Mouse (Mus musculus) midbrain, postnatal 0 days (tissue): ENCODE data around the gene Zyg11b. TPM values are rescaled to one million over a fixed set of nuclear protein-coding genes. Genes with fewer than 3 reads are reported as not detected.

ENCODE experiments used
- ATAC-seq: fragments of 200-750 bp; cut with Nextera tagmentation; 2 replicates; pipeline ENCODE4 v1.8.0; 2017; ENCODE audit warnings: moderate number of reproducible peaks, mild to moderate bottlenecking, moderate TSS enrichment, moderate library complexity; ENCODE audit not compliant: low FRiP score
- DNase-seq: peaks from one replicate; pipeline ENCODE4 v3.0.0-alpha.2; 2015; ENCODE audit warnings: low spot score
- H3K27ac ChIP-seq: fragments of 300-500 bp; sonication (generic); 2 replicates; pipeline ENCODE4 v1.5.1; 2014; ENCODE audit warnings: low read depth, mild to moderate bottlenecking, low read length, mixed read lengths
- H3K27me3 ChIP-seq: fragments of 300-500 bp; sonication (generic); 2 replicates; pipeline ENCODE4 v1.6.1; 2014; ENCODE audit warnings: low read length, control low read depth, mixed read lengths; ENCODE audit not compliant: insufficient read depth
- H3K36me3 ChIP-seq: fragments of 300-500 bp; sonication (generic); 2 replicates; pipeline ENCODE4 v1.6.1; 2014; ENCODE audit warnings: low read length, control low read depth, mixed read lengths; ENCODE audit not compliant: insufficient read depth
- H3K4me1 ChIP-seq: fragments of 300-500 bp; sonication (generic); 2 replicates; pipeline ENCODE4 v1.6.1; 2014; ENCODE audit warnings: mild to moderate bottlenecking, control low read depth, antibody characterized with exemption, low read length, mixed read lengths; ENCODE audit not compliant: insufficient read depth
- H3K4me2 ChIP-seq: fragments of 300-500 bp; sonication (generic); 2 replicates; pipeline ENCODE4 v1.6.1; 2014; ENCODE audit warnings: low read depth, mild to moderate bottlenecking, low read length, mixed read lengths; ENCODE audit not compliant: poor library complexity, severe bottlenecking
- H3K4me3 ChIP-seq: fragments of 300-500 bp; sonication (generic); 2 replicates; pipeline ENCODE4 v1.5.1; 2014; ENCODE audit warnings: low read depth, mild to moderate bottlenecking, low read length, moderate library complexity
- H3K9ac ChIP-seq: fragments of 300-500 bp; sonication (generic); replicated peaks from 2 replicates; pipeline ENCODE4 v1.6.1; 2014; ENCODE audit warnings: mild to moderate bottlenecking, low read length, moderate library complexity, mixed read lengths; ENCODE audit not compliant: poor library complexity, severe bottlenecking
- H3K9me3 ChIP-seq: fragments of 300-500 bp; sonication (generic); 2 replicates; pipeline ENCODE4 v1.6.1; 2016; ENCODE audit warnings: low read length, control low read depth
- CTCF ChIP-seq: IDR thresholded peaks from 2 replicates; pipeline ENCODE4 v1.5.1; 2016; ENCODE audit warnings: antibody characterized with exemption, mild to moderate bottlenecking
- WGBS: fragments of 180-500 bp; shearing (Covaris S2); extraction: QIAGEN DNeasy Blood & Tissue Kit; methylation state at CpG from one replicate; pipeline ENCODE4 v1.1.7; 2014; 5-methylcytosine and 5-hydroxymethylcytosine counted together
- polyA plus RNA-seq: library from polyadenylated mRNA; unstranded; fragments of >200 nt; fragmentation: Nextera tagmentation; extraction: Ambion mirVana; gene quantifications from 2 replicates; pipeline ENCODE4 v1.2.1, GENCODE M21; 2015
- total RNA-seq: library from RNA; depleted of rRNA; stranded (reverse); fragments of >200 nt; gene quantifications from 2 replicates; pipeline ENCODE4 v1.2.3, GENCODE M21; 2014

The Zyg11b gene
- total and polyA plus RNA-seq, 2 experiments from 2014 or later = 26.0 to 131 TPM

DNA sequence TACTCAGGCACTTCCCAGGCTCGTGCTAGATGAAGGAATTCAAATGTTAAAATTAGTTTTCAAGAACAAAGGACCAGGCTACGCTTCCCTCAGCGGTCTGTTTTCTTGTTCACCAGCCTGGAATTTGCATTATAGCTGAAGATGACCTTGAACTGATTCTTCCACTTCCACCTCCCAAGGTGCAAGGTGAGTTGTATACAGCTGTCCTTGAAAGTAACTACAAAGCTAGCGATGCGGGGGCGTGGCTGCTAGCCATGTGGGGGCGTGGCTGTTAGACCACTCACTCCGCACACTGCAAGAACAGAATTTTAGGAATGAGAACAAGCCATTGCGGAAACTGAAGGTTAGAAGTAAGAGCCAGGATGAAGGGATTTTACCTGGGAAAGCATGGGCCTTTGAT, 81.9 kb downstream of the Zyg11b start:
- H3K27ac ChIP-seq = no peak overlapping the region
- ATAC-seq = no peak
- TF ChIP-seq CTCF = no peak
- H3K4me3 ChIP-seq = no peak overlapping the region
- no peak overlapping the region for H3K9ac ChIP-seq
- H3K4me1 ChIP-seq = no peaks in the 10 kb centered on the region
- peaks cover 12% of the 10 kb centered on the region for H3K27me3 ChIP-seq
- no peak for DNase-seq
- WGBS = 15% methylated on average over 9 of the region's 9 CpGs
- no peaks in the 10 kb centered on the region for H3K9me3 ChIP-seq
- H3K4me2 ChIP-seq = no peak overlapping the region
- no peaks in the 10 kb centered on the region for H3K36me3 ChIP-seq

DNA sequence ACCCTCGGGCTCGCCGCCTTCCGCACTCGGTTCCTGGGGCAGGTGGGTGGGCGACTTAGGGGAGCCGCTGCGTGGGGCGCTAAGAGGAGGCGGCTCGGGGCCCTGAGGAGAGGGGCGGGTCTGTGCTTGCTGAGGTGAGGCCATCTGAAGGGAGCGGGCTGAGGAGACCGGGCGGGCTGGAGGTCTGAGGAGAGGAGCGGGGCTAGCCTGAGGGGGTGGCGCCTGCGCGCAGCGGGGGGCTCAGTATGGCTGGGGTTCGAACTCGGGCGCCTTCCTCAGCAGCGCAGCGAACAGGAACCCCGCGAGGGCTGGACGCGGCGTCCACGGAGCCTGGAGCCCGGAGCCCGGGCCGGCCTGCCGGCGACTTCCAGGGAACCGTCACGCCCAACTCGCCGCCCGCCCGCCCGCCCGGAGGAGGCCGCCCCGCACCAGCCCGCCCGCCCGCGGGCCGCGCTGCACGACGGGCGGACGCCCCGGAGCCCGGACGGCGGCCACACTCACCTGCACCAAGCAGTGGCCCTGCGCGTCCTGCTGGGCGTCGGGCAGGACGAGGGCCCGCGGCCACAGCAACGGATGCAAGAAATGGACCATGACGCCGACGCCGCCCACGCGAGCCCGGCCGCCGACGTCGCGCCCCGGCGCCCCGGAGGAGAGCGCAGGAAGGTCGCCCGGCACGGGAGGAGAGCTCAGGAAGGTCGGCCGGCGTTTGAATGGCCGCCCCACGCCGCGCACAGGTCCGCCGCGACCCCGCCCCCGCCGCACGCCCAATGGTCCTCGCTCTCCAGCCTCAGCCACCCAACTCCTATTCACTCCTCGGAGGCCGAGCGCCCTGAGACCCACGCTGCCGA, 83.3 kb downstream of the Zyg11b start, which contains the start of gene Zyg11a:
Gene Zyg11a (minus strand): TSS at position 717 of the 848 bp plus-strand sequence.
- H3K27ac ChIP-seq = no peak within 1 kb of the TSS
- H3K27me3 ChIP-seq = peaks cover 12% of the 10 kb centered on the region
- 1% methylated on average over 78 of the region's 107 CpGs for WGBS
- no peaks in the 10 kb centered on the region for H3K9me3 ChIP-seq
- H3K36me3 ChIP-seq = no peaks in the 10 kb centered on the region
- peak within 1 kb of the TSS; percentile 30 for H3K4me3 ChIP-seq
- DNase-seq (no peak), ATAC-seq (no peak)
- no peak within 1 kb of the TSS for H3K9ac ChIP-seq
- TF ChIP-seq CTCF = no peak
- H3K4me2 ChIP-seq = peak within 1 kb of the TSS; percentile 39
- no peaks in the 10 kb centered on the region for H3K4me1 ChIP-seq

DNA sequence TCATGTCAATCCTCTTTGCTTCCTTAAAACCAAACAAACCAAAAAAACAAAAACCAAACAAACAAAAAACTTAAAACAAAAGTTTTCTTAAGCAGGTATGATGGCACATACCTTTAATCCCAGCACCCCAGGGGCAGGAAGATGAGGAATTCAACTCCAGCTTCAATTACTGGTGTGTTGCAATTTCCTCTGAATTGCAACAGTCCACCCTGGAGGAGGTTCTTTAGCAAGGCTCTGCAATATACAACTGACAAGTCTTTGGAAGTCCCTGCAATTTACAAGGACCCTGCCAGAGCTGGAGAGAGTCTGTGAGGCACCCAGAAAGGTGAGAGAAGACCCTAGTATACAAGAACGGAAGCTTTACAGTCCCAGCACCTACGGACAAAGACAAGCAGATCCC, 87.9 kb downstream of the Zyg11b start:
- DNase-seq = no peak
- no peak for ATAC-seq
- Histone ChIP-seq H3K4me2 (no peak overlapping the region), H3K27ac (no peak overlapping the region), H3K4me1 (no peaks in the 10 kb centered on the region), H3K9me3 (no peaks in the 10 kb centered on the region), H3K9ac (no peak overlapping the region), H3K4me3 (no peak overlapping the region), H3K27me3 (peaks cover 4% of the 10 kb centered on the region), H3K36me3 (no peaks in the 10 kb centered on the region)
- WGBS = 86% methylated on average over 2 of the region's 2 CpGs
- no peak for TF ChIP-seq CTCF

DNA sequence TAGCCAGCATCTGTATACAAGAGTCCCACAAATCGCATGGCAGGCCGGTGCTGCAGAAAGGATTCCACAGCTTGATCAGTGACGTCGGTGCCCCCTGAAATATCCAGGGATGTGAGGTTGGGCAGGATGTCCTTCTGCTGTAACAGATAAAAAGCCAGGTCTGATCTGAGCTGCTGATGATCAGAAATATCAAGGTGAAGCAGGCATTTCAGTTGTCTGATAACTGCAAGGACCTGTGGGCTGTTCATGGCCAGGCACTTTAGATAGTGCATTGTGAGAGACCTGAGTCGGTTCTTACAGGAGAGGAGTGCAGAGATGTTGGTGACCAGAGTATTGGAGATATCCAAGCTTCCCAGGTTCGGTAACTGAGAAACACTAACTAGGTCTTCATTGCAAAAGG, 96.3 kb downstream of the Zyg11b start:
- Histone ChIP-seq H3K4me3 (no peak overlapping the region), H3K36me3 (no peaks in the 10 kb centered on the region), H3K4me1 (no peaks in the 10 kb centered on the region), H3K4me2 (no peak overlapping the region), H3K27ac (no peak overlapping the region), H3K27me3 (no peaks in the 10 kb centered on the region), H3K9ac (no peak overlapping the region), H3K9me3 (no peaks in the 10 kb centered on the region)
- TF ChIP-seq CTCF = no peak
- DNase-seq = no peak
- 92% methylated on average over 6 of the region's 6 CpGs for WGBS
- ATAC-seq = no peak

DNA sequence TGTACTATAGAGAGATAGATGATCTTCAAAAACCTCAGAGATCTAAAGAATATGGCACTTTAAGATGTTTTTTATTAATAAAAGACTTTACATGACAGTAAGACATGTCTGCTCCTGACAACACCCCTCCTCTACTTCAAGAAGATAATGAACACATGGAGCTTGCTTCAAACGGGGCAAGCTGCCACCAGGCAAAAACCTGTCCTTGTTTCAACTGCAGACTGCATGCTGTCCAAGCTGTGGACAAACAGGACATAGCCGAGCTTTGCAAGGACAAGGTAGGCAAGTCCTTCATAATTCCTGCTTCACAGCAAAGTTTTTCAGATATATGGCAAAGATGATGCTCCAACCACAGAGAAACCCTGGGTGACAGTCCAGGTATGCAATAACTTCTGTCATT, 101.7 kb downstream of the Zyg11b start:
- TF ChIP-seq CTCF = no peak
- 77% methylated on average over 2 of the region's 2 CpGs for WGBS
- no peak overlapping the region for H3K4me2 ChIP-seq

DNA sequence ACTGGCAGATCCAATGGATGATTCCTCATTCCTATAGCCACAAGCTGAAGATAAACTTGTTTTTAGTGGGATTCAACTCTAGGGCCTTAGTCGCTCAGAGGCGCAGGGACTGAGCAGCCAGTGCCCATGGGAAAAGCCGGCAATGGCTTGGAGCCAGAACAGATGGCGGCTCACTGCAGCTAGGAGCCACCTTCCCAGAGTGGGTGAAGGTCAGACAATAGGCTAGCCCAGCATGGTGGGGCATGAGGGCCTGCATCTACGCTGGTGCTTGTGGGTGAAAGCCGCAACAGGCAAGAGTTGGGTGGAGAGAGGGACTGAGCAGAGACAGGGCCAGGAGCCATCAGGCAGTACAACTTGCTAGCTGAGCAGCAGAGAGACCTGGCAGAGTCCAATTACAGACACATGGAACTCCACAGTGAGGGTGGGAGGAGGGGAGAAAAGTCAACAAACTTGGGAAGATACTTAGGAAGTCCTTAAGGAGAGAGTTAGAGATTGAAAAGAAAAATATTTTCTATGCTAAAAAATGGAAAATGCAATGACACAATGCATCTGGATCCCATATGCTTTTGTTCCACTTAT, 104.5 kb downstream of the Zyg11b start:
- H3K36me3 ChIP-seq = no peaks in the 10 kb centered on the region
- no peaks in the 10 kb centered on the region for H3K9me3 ChIP-seq
- no peak overlapping the region for H3K4me2 ChIP-seq
- H3K27me3 ChIP-seq = no peaks in the 10 kb centered on the region
- no peak for TF ChIP-seq CTCF
- WGBS = 62% methylated on average over 6 of the region's 6 CpGs
- no peak overlapping the region for H3K4me3 ChIP-seq
- H3K4me1 ChIP-seq = no peaks in the 10 kb centered on the region
- H3K27ac ChIP-seq = no peak overlapping the region
- H3K9ac ChIP-seq = no peak overlapping the region
- peak; percentile 16 for DNase-seq
- ATAC-seq = no peak

More for the DNA sequence above, 101.7 kb downstream of the Zyg11b start:
- Histone ChIP-seq H3K4me3 (no peak overlapping the region), H3K27ac (no peak overlapping the region), H3K36me3 (no peaks in the 10 kb centered on the region), H3K27me3 (no peaks in the 10 kb centered on the region), H3K4me1 (no peaks in the 10 kb centered on the region), H3K9ac (no peak overlapping the region), H3K9me3 (no peaks in the 10 kb centered on the region)
- DNase-seq (no peak), ATAC-seq (no peak)
